Comparison of ENCODE assay signal across 7 mouse cellular contexts in genomic region chr17:56935363-56936131, GRCm38 (mm10). TPM values are rescaled to one million over a fixed set of nuclear protein-coding genes. Genes with fewer than 3 reads are reported as not detected.
DNase-seq lines count a peak whose midpoint lies in the region; ATAC-seq lines count a peak whose summit lies in the region.

Mllt1 (minus strand) TSS chr17:56935415.

- H3K9me3 ChIP-seq in intestine, embryonic 16.5 days (ENCODE audit: control insufficient read depth, low read length) = no peaks in the 10 kb centered on the region
- no peaks in the 10 kb centered on the region for H3K9me3 ChIP-seq in midbrain, embryonic 11.5 days (ENCODE audit: control insufficient read depth, low read length)

- peak within 1 kb of the TSS; percentile 92 for H3K4me3 ChIP-seq in intestine, embryonic 16.5 days (ENCODE audit: low read length)
- peak within 1 kb of the TSS; percentile 95 for H3K4me3 ChIP-seq in midbrain, embryonic 11.5 days (ENCODE audit: low read depth, low read length)

- H3K27ac ChIP-seq in intestine, embryonic 16.5 days (ENCODE audit: low read length) = peak within 1 kb of the TSS; percentile 58
- H3K27ac ChIP-seq in midbrain, embryonic 11.5 days (ENCODE audit: low read depth, low read length) = peak within 1 kb of the TSS; percentile 50

- peak; percentile 99 for ATAC-seq in intestine, embryonic 16.5 days
- ATAC-seq in midbrain, embryonic 11.5 days (ENCODE audit: low FRiP score) = peak; percentile 99

- H3K9ac ChIP-seq in intestine, embryonic 16.5 days (ENCODE audit: low read depth, low read length) = peak within 1 kb of the TSS; percentile 91
- peak within 1 kb of the TSS; percentile 94 for H3K9ac ChIP-seq in midbrain, embryonic 11.5 days (ENCODE audit: low read length)

- intact Hi-C loops in left cerebral cortex, postnatal 36 days (cut with DNase I) = loop anchor here (5.0 kb wide), 1 partner anchor 38 kb away; no protein-coding TSS in a partner anchor

- peak within 1 kb of the TSS; percentile 75 for H3K4me2 ChIP-seq in intestine, embryonic 16.5 days (ENCODE audit: low read depth, low read length)
- H3K4me2 ChIP-seq in midbrain, embryonic 11.5 days = peak within 1 kb of the TSS; percentile 94

- no peaks in the 10 kb centered on the region for H3K36me3 ChIP-seq in intestine, embryonic 16.5 days (ENCODE audit: control insufficient read depth, insufficient read depth, low read length)
- no peaks in the 10 kb centered on the region for H3K36me3 ChIP-seq in midbrain, embryonic 11.5 days (ENCODE audit: control insufficient read depth, insufficient read depth, low read length)

- peak; percentile 96 for DNase-seq in adrenal gland, adult 8-10 months
- peak; percentile 99 for DNase-seq in embryo, embryonic 9.5 days (ENCODE audit: extremely low spot score)
- DNase-seq in gastrocnemius, postnatal 4 days (ENCODE audit: low spot score in 2 of 2) = peak; percentile 99
- peak; percentile 99 to 100 for DNase-seq in left cerebral cortex, postnatal 36 days (ENCODE audit: low spot score in 2 of 2)
- DNase-seq in midbrain, embryonic 11.5 days (ENCODE audit: low spot score, missing footprints) = peak; percentile 100
- peak; percentile 92 for DNase-seq in skeletal muscle tissue, adult 2 months (ENCODE audit: low read depth, low spot score)

- no peaks in the 10 kb centered on the region for H3K27me3 ChIP-seq in intestine, embryonic 16.5 days (replicated peaks; ENCODE audit: control insufficient read depth, insufficient read depth, low read length)
- H3K27me3 ChIP-seq in midbrain, embryonic 11.5 days (ENCODE audit: control insufficient read depth, insufficient read depth, low read length) = no peaks in the 10 kb centered on the region

- 4% methylated on average over 75 of the region's 76 CpGs for WGBS in intestine, embryonic 16.5 days
- WGBS in midbrain, embryonic 11.5 days = 4% methylated on average over 59 of the region's 76 CpGs

- H3K4me1 ChIP-seq in intestine, embryonic 16.5 days (ENCODE audit: control insufficient read depth, insufficient read depth, low read length) = peaks cover 16% of the 10 kb centered on the region
- peaks cover 19% of the 10 kb centered on the region for H3K4me1 ChIP-seq in midbrain, embryonic 11.5 days (ENCODE audit: control insufficient read depth, insufficient read depth, low read length)

RNA-seq across cellular contexts. Expression of gene Mllt1, which starts in this region (rescaled TPM):
- 10 to 100 TPM; 29.0 to 38.7 (median 36.0) TPM for total RNA-seq in adrenal gland, adult 8-10 months (2022)
- total RNA-seq in gastrocnemius, postnatal 4 days (2021) = 10 to 100 TPM; 23.9 to 27.2 TPM
- polyA plus RNA-seq in intestine, embryonic 16.5 days (2015; fragmentation: Nextera tagmentation; extraction: Ambion mirVana) = 22.6 and 26.2 TPM in 2 replicates
- 10 to 100 TPM; 69.3 to 82.4 TPM for total RNA-seq in left cerebral cortex, postnatal 36 days (2021)
- polyA plus RNA-seq in midbrain, embryonic 11.5 days (2014; fragmentation: Nextera tagmentation; extraction: Ambion mirVana) = 26.3 and 29.0 TPM in 2 replicates

Comparison
In these comparisons a context has a peak if more than half of its experiments do, and no peak if none do; other contexts are left out.
1. Peak in every context shown above with its lines: DNase-seq, ATAC-seq, H3K4me3 ChIP-seq and H3K27ac ChIP-seq.